Mouse (Mus musculus) myocyte (in vitro differentiated cells): ENCODE data around the gene Cacna1a.

Experiments
- CEBPB ChIP-seq: IDR thresholded peaks from 2 replicates; pipeline ENCODE4 v1.6.1; 2011; ENCODE audit warnings: mild to moderate bottlenecking, moderate library complexity; ENCODE audit not compliant: poor library complexity, insufficient read depth, severe bottlenecking
- MAX ChIP-seq: IDR thresholded peaks from one replicate; pipeline ENCODE4 v1.6.1; 2011; ENCODE audit warnings: low read depth, mild to moderate bottlenecking, control low read depth
- POLR2A ChIP-seq: IDR thresholded peaks from one replicate; pipeline ENCODE4 v1.6.1; 2011; ENCODE audit warnings: low read depth, mild to moderate bottlenecking, control low read depth, moderate library complexity; ENCODE audit not compliant: insufficient read length

GRCm38 (mm10) chr8:84339867-84340266, 48.4 kb upstream of the Cacna1a start:
- TF ChIP-seq POLR2A (no peak), MAX (no peak), CEBPB (no peak)
